Mouse (Mus musculus) spleen, adult 2 months (tissue): ENCODE data around the gene Clec1b.

Experiments
- CTCF ChIP-seq: fragments of 200-500 bp; IDR thresholded peaks from 2 replicates; pipeline ENCODE4 v1.5.1; 2011; ENCODE audit warnings: mild to moderate bottlenecking, inconsistent platforms; ENCODE audit not compliant: insufficient read depth, insufficient read length, insufficient replicate concordance; ENCODE audit errors: extremely low read depth
- POLR2A ChIP-seq: fragments of 200-500 bp; IDR thresholded peaks from 2 replicates; pipeline ENCODE4 v1.6.1; 2011; ENCODE audit warnings: low read depth, low read length, inconsistent platforms

DNA sequence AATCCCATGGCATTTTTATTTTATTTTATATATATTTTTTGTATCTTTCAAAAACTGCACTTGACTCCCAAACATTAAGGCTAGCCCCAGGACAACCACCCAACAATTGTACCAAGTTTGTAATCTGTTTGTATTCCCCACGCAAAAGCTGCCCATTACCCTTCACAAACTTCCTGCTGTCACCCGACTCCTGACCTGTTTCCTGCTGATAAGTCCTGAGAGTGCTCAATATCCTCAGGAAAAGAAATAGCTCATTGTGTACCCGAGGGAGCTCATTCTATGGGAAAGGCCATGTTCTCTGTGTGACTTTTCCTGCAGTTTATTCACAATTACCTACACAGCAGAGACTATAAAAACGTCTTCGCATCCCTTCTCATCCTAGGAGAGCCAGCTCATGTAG lies 28.7 kb downstream of the Clec1b start:
- no peak for TF ChIP-seq CTCF
- TF ChIP-seq POLR2A, result no peak
